Comparison of ENCODE assay signal across 9 mouse cellular contexts in genomic region chr17:26112751-26113150, GRCm38 (mm10). TPM values are rescaled to one million over a fixed set of nuclear protein-coding genes. Genes with fewer than 3 reads are reported as not detected.
DNase-seq lines count a peak whose midpoint lies in the region; ATAC-seq and TF ChIP-seq lines count a peak whose summit lies in the region.
"Had no signal": no experiment of that assay in that cellular context is flagged by ENCODE, and none has a peak within 500 bp of the region (broad histone marks: within the 10 kb centered on the region; RNA-seq: fewer than 3 reads in every experiment).

No protein-coding gene starts in this region.

- H3K27ac ChIP-seq in kidney, adult 2 months (ENCODE audit: insufficient read depth, low read depth, low read length), result peak overlapping the region; percentile 14
- no peak overlapping the region for H3K27ac ChIP-seq in brown adipose tissue, adult 24 weeks (replicated peaks; ENCODE audit: low read depth, low read length)
- H3K27ac ChIP-seq in hindbrain, embryonic 15.5 days (replicated peaks), result peak overlapping the region; percentile 70; the same call in 1 of the 2 replicates
- 0 out of 2 replicates have a peak overlapping the region, but pooled peaks have one; percentile 41 for H3K27ac ChIP-seq in midbrain, embryonic 14.5 days (replicated peaks; ENCODE audit: low read depth, low read length)

- no peak for TF ChIP-seq CTCF in kidney, adult 2 months (conservative IDR thresholded peaks at IDR 0.05; ENCODE audit: insufficient read depth, insufficient read length, low read depth, low read length)

- WGBS in kidney, adult 2 months, result 27% methylated on average over 14 of the region's 14 CpGs
- 15% methylated on average over 14 of the region's 14 CpGs for WGBS in hindbrain, embryonic 15.5 days
- 17% methylated on average over 14 of the region's 14 CpGs for WGBS in midbrain, embryonic 14.5 days

- TF ChIP-seq POLR2A in kidney, adult 2 months (IDR thresholded peaks at IDR 0.05; ENCODE audit: low read depth, low read length), result no peak

- H3K9ac ChIP-seq in hindbrain, embryonic 15.5 days, result peak overlapping the region; percentile 90
- H3K9ac ChIP-seq in midbrain, embryonic 14.5 days (replicated peaks; ENCODE audit: low read length), result peak overlapping the region; percentile 83

- no peak for DNase-seq in kidney, adult 2 months
- DNase-seq in kidney, postnatal 25 days, result no peak
- DNase-seq in midbrain, embryonic 14.5 days, result no peak
- DNase-seq in urinary bladder, postnatal 4 days (ENCODE audit: low spot score in 2 of 2), result no peak
- DNase-seq in adrenal gland, adult 18-20 months (ENCODE audit: low spot score in 2 of 2), result no peak
- DNase-seq in right cerebral cortex, postnatal 14 days, result no peak

- no peaks in the 10 kb centered on the region for H3K9me3 ChIP-seq in hindbrain, embryonic 15.5 days
- no peaks in the 10 kb centered on the region for H3K9me3 ChIP-seq in midbrain, embryonic 14.5 days (ENCODE audit: control insufficient read depth, low read length)

- H3K4me3 ChIP-seq in kidney, adult 2 months (ENCODE audit: insufficient read depth, low read depth, low read length), result peak overlapping the region; percentile 77
- peak overlapping the region; percentile 54 for H3K4me3 ChIP-seq in brown adipose tissue, adult 24 weeks (ENCODE audit: insufficient read depth, low read depth, low read length)
- peak overlapping the region; percentile 83 for H3K4me3 ChIP-seq in hindbrain, embryonic 15.5 days
- peak overlapping the region; percentile 70 for H3K4me3 ChIP-seq in midbrain, embryonic 14.5 days (replicated peaks; ENCODE audit: low read depth, low read length)

- no peaks in the 10 kb centered on the region for H3K36me3 ChIP-seq in kidney, adult 2 months (ENCODE audit: control insufficient read depth, insufficient read depth, low read length)
- no peaks in the 10 kb centered on the region for H3K36me3 ChIP-seq in hindbrain, embryonic 15.5 days
- H3K36me3 ChIP-seq in midbrain, embryonic 14.5 days (ENCODE audit: control insufficient read depth, insufficient read depth, low read length), result no peaks in the 10 kb centered on the region

- H3K4me1 ChIP-seq in kidney, adult 2 months (ENCODE audit: control insufficient read depth, insufficient read depth, low read length), result peaks cover 5% of the 10 kb centered on the region
- H3K4me1 ChIP-seq in brown adipose tissue, adult 24 weeks (ENCODE audit: control insufficient read depth, insufficient read depth, insufficient read length, low read length), result peaks cover 3% of the 10 kb centered on the region; the same call in 1 of the 2 replicates
- peaks cover 12% of the 10 kb centered on the region for H3K4me1 ChIP-seq in hindbrain, embryonic 15.5 days (replicated peaks)
- peaks cover 7% of the 10 kb centered on the region for H3K4me1 ChIP-seq in midbrain, embryonic 14.5 days (ENCODE audit: control insufficient read depth, insufficient read depth, low read length)

- H3K4me2 ChIP-seq in hindbrain, embryonic 15.5 days, result peak overlapping the region; percentile 98
- H3K4me2 ChIP-seq in midbrain, embryonic 14.5 days (ENCODE audit: low read length), result peak overlapping the region; percentile 92

- ATAC-seq in hindbrain, embryonic 15.5 days (ENCODE audit: low FRiP score, low read depth), result no peak
- ATAC-seq in midbrain, embryonic 14.5 days (ENCODE audit: low FRiP score, low TSS enrichment), result no peak

- no peaks in the 10 kb centered on the region for H3K27me3 ChIP-seq in kidney, adult 2 months (replicated peaks; ENCODE audit: control insufficient read depth, insufficient read depth, low read length)
- H3K27me3 ChIP-seq in hindbrain, embryonic 15.5 days, result peaks cover 41% of the 10 kb centered on the region
- H3K27me3 ChIP-seq in midbrain, embryonic 14.5 days (ENCODE audit: control insufficient read depth, insufficient read depth, low read length), result peaks cover 43% of the 10 kb centered on the region
- H3K27me3 ChIP-seq: Patski had no signal

RNA-seq across cellular contexts. Expression of gene Tmem8, which starts 0.3 kb away (rescaled TPM):
- polyA plus RNA-seq in kidney, adult 2 months (2012; rRNA removed), result 431 and 538 TPM in 2 replicates
- 3.0 and 5.1 TPM in 2 replicates for polyA plus RNA-seq in brown adipose tissue, adult 24 weeks (2012; ENCODE audit: insufficient read depth, insufficient read length, missing spikeins)
- 4.5 and 4.8 TPM in 2 replicates for polyA plus RNA-seq in hindbrain, embryonic 15.5 days (2015; fragmentation: Nextera tagmentation; extraction: Ambion mirVana)
- 2.4 and 2.9 TPM in 2 replicates for polyA plus RNA-seq in midbrain, embryonic 14.5 days (2014; fragmentation: Nextera tagmentation; extraction: Ambion mirVana)
- 1 to 10 TPM; 6.4 to 7.6 TPM for total RNA-seq in adrenal gland, adult 18-20 months (2021)

RNA-seq across cellular contexts. Expression of gene Mrpl28, which starts 10.5 kb away (rescaled TPM):
- polyA plus RNA-seq in kidney, adult 2 months (2012; rRNA removed), result 130 and 137 TPM in 2 replicates
- 126 and 135 TPM in 2 replicates for polyA plus RNA-seq in brown adipose tissue, adult 24 weeks (2012; ENCODE audit: insufficient read depth, insufficient read length, missing spikeins)
- 183 and 184 TPM in 2 replicates for polyA plus RNA-seq in hindbrain, embryonic 15.5 days (2015; fragmentation: Nextera tagmentation; extraction: Ambion mirVana)
- polyA plus RNA-seq in midbrain, embryonic 14.5 days (2014; fragmentation: Nextera tagmentation; extraction: Ambion mirVana), result 170 and 190 TPM in 2 replicates
- 10 to 100 TPM; 84.1 to 87.5 TPM for total RNA-seq in adrenal gland, adult 18-20 months (2021)

RNA-seq across cellular contexts. Expression of gene Nme4, which starts 17.3 kb away (rescaled TPM):
- polyA plus RNA-seq in kidney, adult 2 months (2012; rRNA removed), result 36.2 and 45.6 TPM in 2 replicates
- 1.9 and 5.5 TPM in 2 replicates for polyA plus RNA-seq in brown adipose tissue, adult 24 weeks (2012; ENCODE audit: insufficient read depth, insufficient read length, missing spikeins)
- 24.3 and 25.1 TPM in 2 replicates for polyA plus RNA-seq in hindbrain, embryonic 15.5 days (2015; fragmentation: Nextera tagmentation; extraction: Ambion mirVana)
- polyA plus RNA-seq in midbrain, embryonic 14.5 days (2014; fragmentation: Nextera tagmentation; extraction: Ambion mirVana), result 17.5 and 23.7 TPM in 2 replicates
- 1 to 10 TPM; 2.9 to 3.2 TPM for total RNA-seq in adrenal gland, adult 18-20 months (2021)

RNA-seq across cellular contexts. Expression of gene Decr2, which starts 22.6 kb away (rescaled TPM):
- polyA plus RNA-seq in kidney, adult 2 months (2012; rRNA removed), result 63.0 and 74.9 TPM in 2 replicates
- polyA plus RNA-seq in brown adipose tissue, adult 24 weeks (2012; ENCODE audit: insufficient read depth, insufficient read length, missing spikeins), result 48.4 and 53.1 TPM in 2 replicates
- 40.6 and 42.0 TPM in 2 replicates for polyA plus RNA-seq in hindbrain, embryonic 15.5 days (2015; fragmentation: Nextera tagmentation; extraction: Ambion mirVana)
- polyA plus RNA-seq in midbrain, embryonic 14.5 days (2014; fragmentation: Nextera tagmentation; extraction: Ambion mirVana), result 21.0 and 21.5 TPM in 2 replicates
- total RNA-seq in adrenal gland, adult 18-20 months (2021), result 10 to 100 TPM; 23.8 to 25.0 TPM

RNA-seq across cellular contexts. Expression of gene Axin1, which starts 25.7 kb away (rescaled TPM):
- polyA plus RNA-seq in kidney, adult 2 months (2012; rRNA removed), result 16.3 and 18.5 TPM in 2 replicates
- polyA plus RNA-seq in brown adipose tissue, adult 24 weeks (2012; ENCODE audit: insufficient read depth, insufficient read length, missing spikeins), result 10.5 and 10.9 TPM in 2 replicates
- 15.5 and 15.8 TPM in 2 replicates for polyA plus RNA-seq in hindbrain, embryonic 15.5 days (2015; fragmentation: Nextera tagmentation; extraction: Ambion mirVana)
- polyA plus RNA-seq in midbrain, embryonic 14.5 days (2014; fragmentation: Nextera tagmentation; extraction: Ambion mirVana), result 13.4 and 16.9 TPM in 2 replicates
- 10 to 100 TPM; 38.6 to 46.8 TPM for total RNA-seq in adrenal gland, adult 18-20 months (2021)

Comparison
In these comparisons a context has a peak if more than half of its experiments do, and no peak if none do; other contexts are left out.
1. RNA of gene Tmem8, which starts 0.3 kb away (polyA plus RNA-seq): 431 to 538 TPM in kidney, adult 2 months; 3.0 to 5.1 TPM in brown adipose tissue, adult 24 weeks, 4.5 to 4.8 TPM in hindbrain, embryonic 15.5 days and 2.4 to 2.9 TPM in midbrain, embryonic 14.5 days; every median in the first group is over 10 times any median in the second.
2. Peak in every context shown above with its lines, with median percentiles within 50 percentile points of each other: H3K4me3 ChIP-seq.